Mouse (Mus musculus) heart, adult 2 months (tissue): ENCODE measurements around the gene Mvb12b. TPM values are rescaled to one million over a fixed set of nuclear protein-coding genes. Genes with fewer than 3 reads are reported as not detected.

Source experiments
- DNase-seq, 2 experiments: peaks; one replicate each; pipeline ENCODE4 v3.0.0; 2021
- H3K27ac ChIP-seq: fragments of 200-600 bp; 2 replicates; pipeline ENCODE4 v1.8.1; 2022
- H3K27me3 ChIP-seq: fragments of 200-500 bp; 2 replicates; pipeline ENCODE4 v1.6.1; 2012; ENCODE audit warnings: mild to moderate bottlenecking, low read length, inconsistent platforms, mixed read lengths; ENCODE audit not compliant: control insufficient read depth, insufficient read depth
- H3K36me3 ChIP-seq: fragments of 200-500 bp; 2 replicates; pipeline ENCODE4 v1.6.1; 2012; ENCODE audit warnings: low read length, inconsistent platforms; ENCODE audit not compliant: control insufficient read depth, insufficient read depth
- H3K4me1 ChIP-seq: fragments of 200-500 bp; 2 replicates; pipeline ENCODE4 v1.6.1; 2011; ENCODE audit warnings: low read length; ENCODE audit not compliant: control insufficient read depth, insufficient read depth
- H3K4me3 ChIP-seq: fragments of 200-600 bp; 2 replicates; pipeline ENCODE4 v1.8.1; 2022
- H3K79me2 ChIP-seq: fragments of 200-500 bp; replicated peaks from 2 replicates; pipeline ENCODE4 v1.6.1; 2012; ENCODE audit warnings: mild to moderate bottlenecking, inconsistent platforms, low read length, moderate library complexity, mixed read lengths; ENCODE audit not compliant: control insufficient read depth, insufficient read depth
- H3K9ac ChIP-seq: fragments of 200-500 bp; 2 replicates; pipeline ENCODE4 v1.6.1; 2012; ENCODE audit warnings: low read depth, mild to moderate bottlenecking, control low read depth, inconsistent platforms, low read length, mixed read lengths
- CTCF ChIP-seq: fragments of 200-600 bp; IDR thresholded peaks from 2 replicates; pipeline ENCODE4 v1.8.1; 2022; ENCODE audit warnings: antibody characterized with exemption, mild to moderate bottlenecking, moderate library complexity
- EP300 ChIP-seq: fragments of 200-500 bp; IDR thresholded peaks from 2 replicates; pipeline ENCODE4 v1.6.1; 2011; ENCODE audit warnings: low read depth, low read length, control low read depth; ENCODE audit not compliant: insufficient read depth
- POLR2A ChIP-seq: fragments of 200-500 bp; IDR thresholded peaks from 2 replicates; pipeline ENCODE4 v1.6.1; 2011; ENCODE audit warnings: mild to moderate bottlenecking, low read depth, low read length, control low read depth; ENCODE audit not compliant: insufficient read depth
- WGBS: fragments of 180-500 bp; shearing (Covaris S2); methylation state at CpG from one replicate; pipeline ENCODE4 v1.1.7; 2018; 5-methylcytosine and 5-hydroxymethylcytosine counted together
- intact Hi-C: fragments of 180-260 bp; cut with DNase I; formaldehyde crosslinking; loops from one replicate; pipeline ENCODE4 v1.15.1; 2025
- polyA plus RNA-seq: library from polyadenylated mRNA; depleted of rRNA; stranded (reverse); fragments of >200 nt; gene quantifications from 2 replicates; pipeline ENCODE4 v1.2.3, GENCODE M21; 2012
- total RNA-seq, 2 experiments: library from RNA; stranded (reverse); gene quantifications; 2 replicates each; pipeline ENCODE4 v1.2.3; 2021

The Mvb12b gene
- total and polyA plus RNA-seq, 3 experiments: 17.8 to 21.6 (median 20.4) TPM

DNA sequence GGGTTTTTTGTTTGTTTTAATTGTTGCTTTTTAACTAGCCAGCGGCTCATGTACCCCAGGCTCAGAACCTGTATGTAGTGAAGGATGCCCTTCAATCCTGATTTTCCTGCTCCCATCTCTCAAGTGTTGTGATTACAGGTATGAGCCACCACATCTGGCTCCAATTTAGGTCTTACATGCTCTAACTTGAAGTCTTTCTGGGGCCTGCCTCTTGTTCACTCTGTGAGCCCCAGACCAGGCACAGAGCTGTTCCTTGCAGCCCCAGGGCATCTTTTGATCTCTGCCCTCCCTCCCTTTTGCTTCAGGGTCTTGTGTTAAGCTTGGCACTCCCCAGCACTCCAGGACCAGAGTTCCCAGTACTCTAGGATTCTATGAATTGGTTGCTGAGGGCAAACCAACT is 53.8 kb downstream of the Mvb12b start:
- no peak for DNase-seq
- Histone ChIP-seq H3K4me3 (no peak overlapping the region), H3K36me3 (no peaks in the 10 kb centered on the region), H3K4me1 (no peaks in the 10 kb centered on the region), H3K9ac (no peak overlapping the region), H3K27me3 (no peaks in the 10 kb centered on the region), H3K27ac (no peak overlapping the region), H3K79me2 (no peaks in the 10 kb centered on the region)
- WGBS: 79% methylated on average over 1 of the region's 1 CpGs
- TF ChIP-seq POLR2A (no peak), CTCF (no peak), EP300 (no peak)
- intact Hi-C loops: no loop called here

DNA sequence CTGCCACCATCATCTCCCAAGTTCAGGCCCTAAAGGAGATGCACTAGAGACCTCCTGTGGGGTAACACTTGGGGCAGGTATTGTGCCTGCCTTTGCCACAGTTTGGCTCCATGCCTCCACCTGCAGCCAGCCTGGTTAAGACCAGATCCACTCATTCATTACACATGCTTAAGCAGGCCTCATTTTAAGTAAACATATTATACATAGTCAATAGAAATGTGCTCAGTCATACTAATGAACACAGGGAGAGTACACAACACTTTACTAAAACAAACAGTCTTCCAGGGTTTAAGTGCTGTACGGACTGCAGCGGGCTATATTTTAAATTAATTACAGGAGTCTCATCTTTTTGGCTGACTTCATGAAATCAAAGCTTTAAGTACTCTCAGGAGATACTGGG is 57.9 kb downstream of the Mvb12b start:
- no peak overlapping the region for H3K9ac ChIP-seq
- TF ChIP-seq CTCF (no peak), EP300 (no peak), POLR2A (no peak)
- no peaks in the 10 kb centered on the region for H3K36me3 ChIP-seq
- peaks cover 10% of the 10 kb centered on the region for H3K4me1 ChIP-seq
- intact Hi-C loops: loop anchor here (5.0 kb wide), 2 partner anchors 42 to 57 kb away; partner anchors contain the start of gene Mvb12b
- H3K4me3 ChIP-seq: no peak overlapping the region
- WGBS: 91% methylated on average over 2 of the region's 2 CpGs
- no peak overlapping the region for H3K27ac ChIP-seq
- no peaks in the 10 kb centered on the region for H3K79me2 ChIP-seq
- H3K27me3 ChIP-seq: no peaks in the 10 kb centered on the region
- DNase-seq: no peak

DNA sequence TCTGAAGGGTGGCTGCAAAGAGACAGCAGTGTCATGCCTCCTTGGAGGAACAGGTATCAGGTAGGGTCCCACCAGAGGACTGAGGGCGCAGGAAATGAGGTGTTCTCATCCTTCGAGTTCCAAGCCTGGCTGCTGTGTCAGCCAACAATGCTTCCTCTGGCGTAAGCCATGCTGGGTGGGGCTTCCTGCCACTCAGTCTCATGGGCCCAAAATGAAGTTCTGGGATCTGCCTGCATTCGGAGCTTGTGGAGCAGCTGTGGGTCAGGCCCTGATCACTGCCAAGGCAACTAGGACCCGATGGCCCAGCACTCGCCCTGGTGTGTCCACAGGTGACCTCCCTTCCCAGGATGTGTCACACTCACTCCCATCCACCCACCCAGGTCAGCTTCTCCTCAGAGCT is 61.0 kb downstream of the Mvb12b start:
- H3K36me3 ChIP-seq: no peaks in the 10 kb centered on the region
- peaks cover 10% of the 10 kb centered on the region for H3K4me1 ChIP-seq
- H3K79me2 ChIP-seq: no peaks in the 10 kb centered on the region
- intact Hi-C loops: loop anchor here (5.0 kb wide), 2 partner anchors 46 to 61 kb away; partner anchors contain the start of gene Mvb12b
- peak overlapping the region; percentile 1 for H3K27ac ChIP-seq
- TF ChIP-seq POLR2A (no peak), EP300 (peak; percentile 68; the same call in 1 of the 2 replicates)
- 48% methylated on average over 6 of the region's 6 CpGs for WGBS
- no peak overlapping the region for H3K9ac ChIP-seq
- peak; percentile 50 to 52 for DNase-seq
- H3K27me3 ChIP-seq: no peaks in the 10 kb centered on the region
- no peak overlapping the region for H3K4me3 ChIP-seq

DNA sequence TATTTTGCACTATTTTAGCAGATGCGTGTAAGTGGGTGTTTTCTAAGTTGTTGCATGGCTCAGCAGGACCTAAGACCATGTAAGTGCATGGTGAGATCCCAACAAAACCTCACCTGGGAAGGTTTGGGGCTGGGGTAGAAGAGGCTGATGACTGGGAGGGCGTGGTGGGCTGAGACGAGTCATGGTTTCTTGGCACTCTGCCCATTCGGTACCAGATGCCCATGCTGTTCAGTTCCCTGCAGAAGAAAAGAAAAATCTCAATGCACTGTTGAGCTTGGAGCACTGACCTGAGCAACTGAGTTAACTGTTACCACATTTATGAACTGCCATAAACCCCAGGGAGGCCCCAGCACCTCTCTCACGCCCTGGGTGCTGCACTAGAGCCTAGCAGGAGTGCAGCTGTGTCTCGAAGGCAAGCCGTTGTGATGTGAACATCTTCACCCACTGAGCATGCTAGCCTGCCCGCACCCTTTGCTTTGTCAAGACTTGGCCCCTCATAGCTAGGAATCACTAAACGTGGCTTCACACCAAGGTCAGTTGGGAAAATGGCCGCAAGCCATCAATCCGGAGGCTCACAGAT is 62.7 kb downstream of the Mvb12b start:
- peaks cover 10% of the 10 kb centered on the region for H3K4me1 ChIP-seq
- intact Hi-C loops: loop anchor here (1.0 to 5.0 kb wide), 5 partner anchors 47 to 812 kb away; partner anchors contain the start of gene Mvb12b
- no peaks in the 10 kb centered on the region for H3K36me3 ChIP-seq
- no peak for TF ChIP-seq CTCF
- TF ChIP-seq POLR2A: no peak
- no peak for TF ChIP-seq EP300
- H3K9ac ChIP-seq: no peak overlapping the region
- H3K4me3 ChIP-seq: no peak overlapping the region
- H3K27me3 ChIP-seq: no peaks in the 10 kb centered on the region
- 86% methylated on average over 11 of the region's 11 CpGs for WGBS
- no peak overlapping the region for H3K27ac ChIP-seq
- DNase-seq: no peak
- no peaks in the 10 kb centered on the region for H3K79me2 ChIP-seq

DNA sequence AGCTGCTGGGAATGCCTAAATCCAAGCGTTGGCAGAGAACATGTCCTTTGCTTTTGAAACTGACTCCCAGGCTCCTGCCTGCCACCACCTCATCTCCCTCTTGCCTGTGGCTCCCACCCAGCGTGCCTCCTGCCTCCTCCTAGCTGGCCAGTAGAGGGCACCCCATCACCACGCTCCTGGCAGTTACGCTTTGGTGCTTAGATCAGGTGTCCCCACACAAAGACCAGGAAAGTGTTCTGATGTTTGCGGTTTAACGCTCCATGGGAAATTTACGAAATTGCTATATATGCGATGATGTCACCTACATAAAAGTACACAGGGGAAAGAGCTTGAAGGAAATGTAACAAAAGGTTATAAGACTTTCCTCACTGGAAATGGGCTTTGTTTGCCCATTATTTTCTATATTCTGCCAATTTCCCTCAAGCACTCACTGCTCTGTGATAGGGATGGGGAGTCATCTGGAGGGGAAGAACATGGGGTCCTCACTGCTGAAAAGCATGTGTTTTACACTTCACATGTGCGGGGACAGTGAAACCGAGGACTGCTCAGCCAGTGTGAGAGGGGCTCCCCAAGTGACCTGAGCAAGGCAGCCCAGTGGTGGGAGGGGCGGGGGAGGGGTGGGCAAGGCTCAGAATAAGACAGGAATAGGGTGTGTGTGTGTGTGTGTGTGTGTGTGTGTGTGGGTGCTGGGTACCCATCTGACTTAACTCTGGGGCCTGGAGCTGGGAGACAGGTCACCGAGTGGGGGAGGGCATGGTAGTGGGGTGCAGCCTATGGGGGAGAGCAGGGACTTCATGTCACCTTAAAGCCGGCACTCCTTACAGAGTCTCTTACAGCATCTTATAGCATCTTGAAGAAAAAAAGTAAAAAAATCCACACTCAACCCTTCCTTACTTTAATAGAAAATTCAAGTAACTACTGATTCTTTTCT is 65.8 kb downstream of the Mvb12b start:
- DNase-seq: peak; percentile 78 to 87
- Histone ChIP-seq H3K27me3 (no peaks in the 10 kb centered on the region), H3K4me1 (peaks cover 4% of the 10 kb centered on the region), H3K9ac (no peak overlapping the region), H3K27ac (no peak overlapping the region), H3K79me2 (no peaks in the 10 kb centered on the region), H3K36me3 (no peaks in the 10 kb centered on the region), H3K4me3 (no peak overlapping the region)
- TF ChIP-seq EP300: peak; percentile 90
- no peak; the same call in 1 of the 2 replicates for TF ChIP-seq CTCF
- WGBS: 45% methylated on average over 13 of the region's 13 CpGs
- intact Hi-C loops: loop anchor here (1.0 to 5.0 kb wide), 4 partner anchors 96 to 815 kb away; no protein-coding TSS in a partner anchor
